Mouse (Mus musculus) urinary bladder, postnatal 25 days (tissue): ENCODE measurements around the gene Zdhhc12.
A peak's percentile ranks its signal among the peaks of the same experiment; 100 is the strongest.
"Not testable (repeated sequence)": the region's sequence is repeated elsewhere in the genome, so short reads cannot be mapped to it uniquely, and the experiment has no call there.

Experiments
- DNase-seq: peaks from one replicate; pipeline ENCODE4 v3.0.0; 2022; ENCODE audit warnings: low spot score

The Zdhhc12 gene

GRCm38 (mm10) chr2:30093471-30094207 lies at the start of gene Zdhhc12:
Gene Zdhhc12, minus strand, starts transcription at chr2:30093648.
- DNase-seq = peak; percentile 86

DNA sequence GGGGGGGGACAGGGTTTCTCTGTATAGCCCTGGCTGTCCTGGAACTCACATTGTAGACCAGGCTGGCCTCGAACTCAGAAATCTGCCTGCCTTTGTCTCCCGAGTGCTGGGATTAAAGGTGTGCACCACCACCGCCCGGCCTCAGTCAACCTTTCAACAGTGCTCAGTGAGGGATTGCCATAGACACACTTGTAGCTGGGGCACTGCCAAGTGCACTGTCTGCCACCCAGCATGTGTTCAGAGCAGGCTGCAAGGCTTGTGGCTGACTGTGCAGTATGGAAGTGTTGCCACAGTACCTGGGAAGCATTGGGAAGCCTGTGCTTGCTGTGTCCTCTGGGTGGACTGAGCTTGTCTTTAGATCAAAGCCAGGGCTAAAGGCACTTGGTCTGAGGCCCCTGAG lies 46.6 kb upstream of the Zdhhc12 start:
- not testable (repeated sequence) for DNase-seq

DNA sequence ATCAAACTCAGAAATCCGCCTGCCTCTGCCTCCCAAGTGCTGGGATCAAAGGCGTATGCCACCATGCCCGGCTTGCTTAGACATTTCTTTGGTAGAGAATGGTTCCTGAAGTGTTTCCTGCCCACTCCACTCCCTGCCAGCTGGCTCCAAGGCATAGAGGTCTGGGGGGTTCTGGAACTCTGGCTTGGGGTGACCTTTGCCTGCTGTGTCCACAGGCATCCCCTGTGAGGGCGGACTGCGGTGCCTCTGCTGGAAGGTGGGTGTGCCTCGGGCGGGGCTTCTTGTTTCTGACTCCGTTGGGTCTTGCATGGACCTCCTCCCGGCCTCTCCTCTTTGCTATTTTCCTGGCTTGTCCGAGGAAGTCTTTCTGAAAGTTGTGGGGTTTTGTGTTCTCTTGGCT lies 43.0 kb upstream of the Zdhhc12 start:
- no peak for DNase-seq

DNA sequence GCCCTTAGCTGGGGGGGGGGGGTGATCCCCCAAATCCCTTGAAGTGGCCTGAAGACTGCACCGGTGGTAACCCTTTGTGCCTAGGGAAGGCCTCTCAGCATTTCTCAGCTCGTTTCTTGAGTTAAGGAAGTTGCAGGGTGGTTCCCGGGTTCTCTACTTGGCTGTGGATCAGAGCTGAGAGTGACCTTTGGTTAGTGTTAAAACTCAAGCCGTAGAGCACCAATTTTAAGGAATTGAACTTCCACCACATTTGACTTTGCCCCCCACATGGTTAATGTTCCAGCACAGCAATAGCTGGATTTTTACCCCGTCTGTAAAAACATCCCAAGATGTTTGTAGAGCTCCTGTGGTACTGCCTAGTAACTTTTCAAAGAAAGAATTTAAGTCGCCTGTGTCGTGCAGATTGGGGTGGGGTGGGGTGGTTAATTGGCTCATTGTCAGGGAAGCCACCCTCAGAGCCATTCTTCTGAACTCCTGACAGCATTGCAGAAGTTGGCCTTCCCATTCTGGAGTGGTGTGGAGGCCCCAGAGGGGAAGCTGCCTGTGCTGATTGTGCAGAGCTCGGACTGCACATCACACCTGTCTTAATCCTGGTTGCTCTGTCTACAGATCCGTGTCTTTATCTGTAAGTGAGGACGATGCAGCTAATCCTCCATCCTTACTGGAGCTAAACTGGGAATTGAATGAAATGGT lies 41.6 kb upstream of the Zdhhc12 start:
- no peak for DNase-seq

DNA sequence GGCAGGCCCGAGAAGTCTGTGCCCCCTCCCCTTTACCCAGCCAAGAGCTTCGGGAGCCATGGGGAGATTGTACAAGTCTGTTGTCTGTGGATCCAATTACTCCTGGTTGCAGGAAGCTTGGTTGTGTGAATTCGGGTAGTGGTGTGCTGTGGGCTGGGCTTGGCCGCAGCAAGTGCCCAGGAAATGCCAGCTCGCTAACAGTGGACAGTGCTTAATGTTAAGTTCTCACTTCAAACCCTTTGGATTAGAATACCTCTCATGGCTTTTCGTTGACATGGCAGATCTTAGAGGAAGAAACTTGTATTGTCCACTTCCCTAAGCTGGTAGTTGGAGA lies 40.9 kb upstream of the Zdhhc12 start:
- no peak for DNase-seq

GRCm38 (mm10) chr2:30133613-30134377 lies 40.3 kb upstream of the Zdhhc12 start, which contains the start of gene Tbc1d13:
Gene Tbc1d13, plus strand, starts transcription at chr2:30133746.
- peak; percentile 98 for DNase-seq

GRCm38 (mm10) chr2:30132801-30133612 lies 39.6 kb upstream of the Zdhhc12 start:
- DNase-seq = peak; percentile 25

DNA sequence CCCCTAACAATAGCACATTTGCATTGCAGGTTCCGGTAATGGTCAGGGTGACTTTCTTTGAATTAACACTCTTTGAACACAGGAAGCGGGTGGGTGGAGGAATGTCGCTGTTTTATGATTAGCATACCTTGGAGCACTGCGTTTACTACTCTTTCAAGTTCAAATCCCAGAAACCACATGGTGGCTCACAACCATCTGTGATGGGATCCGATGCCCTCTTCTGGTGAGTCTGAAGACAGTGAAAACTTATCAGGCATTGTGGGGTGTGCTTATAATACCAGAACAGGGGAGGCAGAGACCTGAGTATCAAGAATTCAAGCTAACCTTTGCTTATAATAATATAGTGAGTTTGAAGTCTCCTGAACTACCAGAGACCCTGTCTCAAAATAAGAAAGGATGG lies 37.8 kb upstream of the Zdhhc12 start:
- DNase-seq = not testable (repeated sequence)

DNA sequence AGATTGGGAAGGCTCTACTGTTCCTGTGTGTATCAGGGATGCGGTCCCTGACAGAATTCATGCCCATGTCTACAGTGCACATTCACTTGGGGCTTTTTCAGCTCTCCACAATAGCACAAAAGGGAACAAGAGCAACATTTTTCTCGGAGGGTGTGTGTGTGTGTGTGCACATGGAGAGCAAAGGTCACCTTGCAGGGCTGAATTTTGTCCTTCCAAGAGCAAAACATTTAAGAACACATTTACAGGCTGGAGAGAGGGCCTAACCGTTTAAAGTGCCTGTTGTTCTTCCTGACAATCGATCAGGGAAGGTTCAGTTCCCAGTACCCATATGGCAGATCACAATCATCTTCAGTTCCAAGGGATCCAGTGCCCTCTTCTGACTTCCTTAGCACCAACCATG lies 36.7 kb upstream of the Zdhhc12 start:
- DNase-seq = no peak

DNA sequence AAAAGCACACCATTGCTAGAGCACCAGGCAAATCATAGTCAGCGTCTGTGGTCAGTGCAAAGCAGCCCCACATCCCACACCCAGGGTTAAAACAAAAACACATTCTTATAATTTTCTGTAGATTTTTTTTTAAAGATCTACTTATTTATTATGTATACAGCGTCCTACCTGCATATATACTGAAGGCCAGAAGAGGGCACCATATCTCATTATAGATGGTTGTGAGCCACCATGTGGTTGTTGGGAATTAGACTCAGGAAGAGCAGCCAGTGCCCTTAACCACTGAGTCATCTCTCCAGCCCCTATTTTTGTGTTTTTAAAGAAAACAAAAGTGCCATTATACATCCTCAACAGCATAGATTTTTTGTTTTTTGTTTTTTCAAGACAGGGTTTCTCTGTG lies 35.3 kb upstream of the Zdhhc12 start:
- DNase-seq = no peak

GRCm38 (mm10) chr2:30124472-30125274 lies 31.2 kb upstream of the Zdhhc12 start, which contains the start of gene Zer1:
Gene Zer1, minus strand, starts transcription at chr2:30124585.
- peak; percentile 95 for DNase-seq

DNA sequence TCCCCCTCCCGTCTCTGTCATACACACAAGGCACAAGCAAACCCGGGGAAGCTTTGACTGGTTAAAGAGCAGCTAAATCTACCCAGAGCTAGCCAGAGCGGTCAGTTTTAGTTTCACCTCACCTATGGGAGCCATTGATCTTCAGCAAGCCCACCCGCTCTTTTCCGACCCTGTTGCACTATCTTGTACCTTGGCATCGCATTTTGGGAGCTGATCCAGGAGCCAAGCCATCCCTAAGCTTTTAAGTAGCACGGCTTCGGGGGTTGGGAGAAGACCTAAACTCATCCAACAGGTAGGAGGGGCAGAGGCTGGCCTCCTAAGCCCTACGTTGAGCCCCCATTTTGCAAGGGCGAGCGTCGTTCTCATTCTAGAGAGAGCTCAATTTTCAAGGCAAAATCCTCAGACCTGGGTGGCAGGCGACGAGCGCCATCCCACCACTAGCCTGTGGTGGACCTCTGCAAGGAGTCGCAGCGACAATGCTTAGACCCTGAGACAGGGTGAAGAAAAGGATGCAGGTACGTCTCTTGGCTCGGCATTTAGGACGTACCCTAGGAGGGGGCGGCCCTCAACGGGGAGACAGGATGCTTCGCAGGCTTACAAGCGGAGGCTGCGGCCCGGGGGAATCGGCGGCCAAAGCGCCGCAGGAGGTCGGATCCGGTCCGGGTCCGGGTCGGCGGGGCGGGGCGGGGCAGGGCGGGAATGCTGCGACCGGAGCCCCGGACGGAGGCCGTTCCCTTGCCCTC lies 30.5 kb upstream of the Zdhhc12 start:
- DNase-seq = no peak

DNA sequence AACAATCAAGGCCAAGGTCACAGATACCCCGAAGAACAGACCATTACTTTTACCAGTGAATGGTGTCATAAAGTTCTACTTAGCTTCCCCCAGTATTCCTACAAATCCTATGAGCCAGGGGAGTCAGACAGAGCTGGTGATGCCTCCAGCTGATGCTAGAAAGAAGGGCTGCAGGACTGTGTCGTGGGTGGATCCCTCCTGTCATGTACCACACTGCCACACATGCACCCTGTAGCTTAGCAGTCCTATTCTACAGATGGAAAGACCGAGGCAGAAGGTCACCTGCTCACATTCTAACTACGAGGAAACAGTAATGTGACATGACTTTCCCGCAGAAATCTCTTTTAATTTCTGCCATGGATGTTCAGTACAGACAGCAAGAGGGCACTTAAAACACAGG lies 29.3 kb upstream of the Zdhhc12 start:
- no peak for DNase-seq

GRCm38 (mm10) chr2:30120269-30120668 lies 26.8 kb upstream of the Zdhhc12 start:
- no peak for DNase-seq

DNA sequence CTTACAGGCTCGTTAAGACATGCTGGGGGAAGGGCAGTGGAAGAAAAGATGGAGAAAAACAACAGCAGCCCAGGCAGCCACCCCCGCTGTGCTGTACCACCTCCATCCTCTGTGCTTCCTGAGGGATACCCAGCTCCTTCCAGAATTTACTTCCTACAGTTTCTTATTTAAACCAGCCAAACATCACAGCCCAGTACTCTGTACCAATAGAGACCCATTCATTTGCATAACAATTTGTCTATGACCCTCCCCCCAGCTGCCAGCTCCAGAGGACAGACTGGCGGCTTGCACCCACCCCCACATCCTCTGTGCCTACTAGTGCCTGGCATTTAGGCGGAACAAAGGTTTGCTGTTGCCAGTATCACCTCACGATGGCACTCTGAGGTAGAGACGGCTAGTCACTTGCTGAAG lies 26.2 kb upstream of the Zdhhc12 start:
- DNase-seq = no peak

- DNase-seq = no peak
Observed at GRCm38 (mm10) chr2:30112564-30112963, 19.1 kb upstream of the Zdhhc12 start.

DNA sequence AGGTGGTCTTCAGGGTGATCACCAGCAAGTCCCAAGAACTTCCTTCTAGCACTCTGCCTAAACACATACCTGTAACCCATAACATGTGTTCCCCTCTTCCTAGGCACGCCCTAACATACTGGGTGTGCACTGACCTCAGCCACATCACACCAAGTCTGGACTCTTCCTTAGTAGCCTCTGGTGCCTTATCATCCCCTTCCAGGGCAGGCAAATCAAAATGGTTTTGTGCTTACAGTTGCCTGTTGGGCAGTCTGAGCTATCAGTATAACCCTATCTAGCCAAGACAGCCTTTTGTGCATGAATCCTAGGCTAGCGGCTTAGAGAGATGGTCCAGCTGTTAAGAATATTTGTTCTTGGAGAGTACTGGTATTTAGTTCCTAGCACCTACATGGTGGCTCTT lies 18.1 kb upstream of the Zdhhc12 start:
- DNase-seq = no peak

DNA sequence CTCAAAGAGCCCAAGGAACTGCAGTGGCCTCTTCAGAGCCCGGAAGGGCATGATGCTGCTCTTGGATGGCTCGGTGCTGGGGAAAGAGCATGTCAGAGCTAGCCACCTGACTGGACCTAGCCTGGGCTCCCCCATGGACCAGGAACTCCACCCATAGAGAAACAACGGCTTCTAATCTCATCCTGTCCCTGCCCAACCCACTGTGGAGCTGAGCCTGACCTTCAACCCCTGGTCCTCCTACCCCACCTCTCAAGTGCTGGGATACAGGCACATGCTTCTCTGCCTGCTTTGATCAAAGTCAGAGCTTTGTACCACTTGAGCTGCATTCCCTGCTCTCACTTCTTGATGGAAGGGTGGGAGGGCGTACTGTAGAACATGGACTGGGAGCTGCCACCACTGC lies 14.8 kb upstream of the Zdhhc12 start:
- DNase-seq = no peak

DNA sequence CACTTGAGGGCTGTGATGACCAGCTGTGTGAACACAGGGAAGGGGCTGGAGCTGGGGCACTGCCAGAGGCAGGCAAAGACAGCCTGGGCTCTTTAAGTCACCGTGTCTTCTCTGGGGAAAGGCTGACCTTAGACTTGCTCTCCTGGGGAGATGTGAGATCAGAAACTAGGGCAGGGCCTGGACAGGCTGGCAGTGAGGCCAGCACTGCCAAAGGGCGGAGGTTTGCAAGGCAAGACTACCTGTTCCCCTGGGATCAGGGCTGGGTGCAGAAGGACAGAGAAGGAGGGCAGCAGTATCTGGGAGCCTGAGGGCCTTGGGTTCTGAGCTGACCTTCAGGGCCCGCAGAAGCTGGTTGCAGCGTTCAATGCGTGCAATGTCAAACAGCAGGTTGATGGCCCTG lies 14.2 kb upstream of the Zdhhc12 start:
- DNase-seq = no peak

DNA sequence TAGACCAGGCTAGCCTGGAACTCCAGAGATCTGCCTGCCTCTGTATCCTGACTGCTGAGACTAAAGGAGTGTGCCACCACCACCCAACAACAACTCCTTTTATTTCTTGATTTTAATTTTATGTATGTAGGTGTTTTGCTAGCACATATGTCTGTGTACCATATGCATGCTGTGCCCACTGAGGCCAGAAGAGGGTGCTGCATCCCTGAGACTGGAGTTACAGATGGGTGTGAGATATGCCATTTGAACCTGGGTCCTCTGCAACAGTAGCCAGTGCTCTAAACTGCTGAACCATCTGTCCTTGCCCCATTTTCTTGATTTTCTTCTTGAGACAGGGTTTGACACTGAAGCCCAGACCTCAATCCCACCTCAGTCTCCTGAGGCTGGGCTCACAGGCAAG lies 12.9 kb upstream of the Zdhhc12 start:
- peak; percentile 26 for DNase-seq
